Mouse (Mus musculus): ENCODE data around the gene Cdc34. TPM values are rescaled to one million over a fixed set of nuclear protein-coding genes. Genes with fewer than 3 reads are reported as not detected.
A peak's percentile ranks its signal among the peaks of the same experiment; 100 is the strongest.

The Cdc34 gene
- polyA plus RNA-seq, 1 experiment = 74.9 TPM

GRCm38 (mm10) chr10:79704065-79704969 is 22.3 kb downstream of the Cdc34 start, which contains the start of gene Bsg:
TSS of gene Bsg (plus strand) at chr10:79704491.
- H3K4me1 ChIP-seq (ENCODE audit: control insufficient read depth, insufficient read depth, low read length) = peaks cover 15% of the 10 kb centered on the region

GRCm38 (mm10) chr10:79704970-79705360 is 23.0 kb downstream of the Cdc34 start:
- peak overlapping the region; percentile 76 for H3K4me3 ChIP-seq (ENCODE audit: insufficient read depth, low read length)
- no peak for TF ChIP-seq POLR2A (IDR thresholded peaks at IDR 0.05; ENCODE audit: borderline replicate concordance, low read depth, low read length)
- TF ChIP-seq CTCF (IDR thresholded peaks at IDR 0.05; ENCODE audit: low read depth, low read length) = no peak
- peaks cover 15% of the 10 kb centered on the region for H3K4me1 ChIP-seq (ENCODE audit: control insufficient read depth, insufficient read depth, low read length)
- no peak overlapping the region for H3K27ac ChIP-seq (ENCODE audit: insufficient read depth, low read depth, low read length)

More at GRCm38 (mm10) chr10:79704065-79704969, 22.3 kb downstream of the Cdc34 start, which contains the start of gene Bsg:
- H3K27ac ChIP-seq (ENCODE audit: insufficient read depth, low read depth, low read length) = peak within 1 kb of the TSS; percentile 60
- TF ChIP-seq POLR2A (IDR thresholded peaks at IDR 0.05; ENCODE audit: borderline replicate concordance, low read depth, low read length) (peak; percentile 92), CTCF (IDR thresholded peaks at IDR 0.05; ENCODE audit: low read depth, low read length) (no peak)
- H3K4me3 ChIP-seq (ENCODE audit: insufficient read depth, low read length) = peak within 1 kb of the TSS; percentile 76

DNA sequence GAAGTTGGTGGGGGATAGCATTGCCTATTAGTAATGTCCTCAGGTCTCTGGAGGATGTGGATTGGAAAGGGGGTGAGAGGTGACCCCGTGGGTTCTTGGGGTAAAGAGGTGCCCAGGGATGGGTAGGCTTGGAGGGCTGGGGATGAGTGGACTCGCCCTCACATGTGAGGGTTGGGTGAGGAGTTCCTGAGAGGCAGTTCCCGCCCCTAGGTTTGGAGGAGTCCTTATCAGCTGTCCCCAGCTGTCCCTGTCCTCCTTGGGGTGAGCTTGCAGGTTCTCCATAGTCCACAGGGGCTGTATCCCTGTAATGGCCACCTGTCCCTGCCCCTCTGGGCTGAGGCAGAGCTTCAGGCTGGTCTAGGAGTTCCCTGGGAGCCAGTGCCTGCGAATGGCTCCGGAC is 24.0 kb downstream of the Cdc34 start:
- Histone ChIP-seq H3K4me1 (ENCODE audit: control insufficient read depth, insufficient read depth, low read length) (peaks cover 15% of the 10 kb centered on the region), H3K4me3 (ENCODE audit: insufficient read depth, low read length) (peak overlapping the region; percentile 76; the same call in 1 of the 2 replicates), H3K27ac (ENCODE audit: insufficient read depth, low read depth, low read length) (no peak overlapping the region)
- TF ChIP-seq CTCF (IDR thresholded peaks at IDR 0.05; ENCODE audit: low read depth, low read length) (no peak), POLR2A (IDR thresholded peaks at IDR 0.05; ENCODE audit: borderline replicate concordance, low read depth, low read length) (no peak)

- H3K4me3 ChIP-seq (ENCODE audit: insufficient read depth, low read length) = no peak overlapping the region
- H3K27ac ChIP-seq (ENCODE audit: insufficient read depth, low read depth, low read length) = no peak overlapping the region
- TF ChIP-seq POLR2A (IDR thresholded peaks at IDR 0.05; ENCODE audit: borderline replicate concordance, low read depth, low read length) = no peak
- no peak for TF ChIP-seq CTCF (IDR thresholded peaks at IDR 0.05; ENCODE audit: low read depth, low read length)
- peaks cover 15% of the 10 kb centered on the region for H3K4me1 ChIP-seq (ENCODE audit: control insufficient read depth, insufficient read depth, low read length)
Observed at GRCm38 (mm10) chr10:79706406-79707094, 24.6 kb downstream of the Cdc34 start.

DNA sequence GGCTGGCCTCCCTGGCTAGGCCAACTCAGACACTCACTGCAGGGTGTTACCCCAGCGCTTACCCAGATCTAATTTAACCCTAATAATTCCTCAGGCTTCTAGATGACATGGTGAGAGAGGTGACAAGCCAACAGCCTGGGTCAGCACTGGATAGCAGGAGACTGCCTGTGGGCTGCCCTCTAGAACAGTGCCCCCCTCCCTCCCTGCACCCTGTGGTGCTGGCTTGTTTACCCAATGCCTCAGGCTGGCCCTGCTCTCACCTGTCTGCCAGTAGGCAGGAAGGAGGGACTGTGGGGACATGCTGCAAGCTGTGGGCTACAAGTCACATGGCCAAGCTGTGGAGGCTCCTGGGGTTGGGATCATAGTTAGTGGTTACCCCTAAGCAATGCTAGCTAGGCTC is 25.2 kb downstream of the Cdc34 start:
- Histone ChIP-seq H3K4me3 (ENCODE audit: insufficient read depth, low read length) (no peak overlapping the region), H3K4me1 (ENCODE audit: control insufficient read depth, insufficient read depth, low read length) (peaks cover 15% of the 10 kb centered on the region), H3K27ac (ENCODE audit: insufficient read depth, low read depth, low read length) (no peak overlapping the region)
- TF ChIP-seq POLR2A (IDR thresholded peaks at IDR 0.05; ENCODE audit: borderline replicate concordance, low read depth, low read length) (no peak), CTCF (IDR thresholded peaks at IDR 0.05; ENCODE audit: low read depth, low read length) (no peak)

DNA sequence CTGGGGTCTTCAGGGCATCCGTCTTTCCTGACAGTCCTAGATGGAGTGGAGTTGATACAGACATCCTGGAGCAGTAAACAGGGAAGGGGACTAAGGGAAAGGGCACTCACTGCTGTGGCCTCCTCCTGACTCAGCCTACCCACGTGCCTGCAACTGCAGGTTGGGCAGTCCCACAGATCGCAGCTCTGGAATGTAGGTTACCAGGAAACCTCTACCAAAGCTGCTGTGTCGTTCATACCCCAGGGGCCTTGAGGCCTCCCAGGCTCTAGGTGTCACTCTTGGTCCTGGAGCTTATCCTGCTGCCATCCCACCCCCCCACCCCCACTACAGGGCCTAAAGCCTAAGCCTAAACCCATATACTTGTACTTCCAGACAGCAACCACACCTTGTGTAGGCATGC is 25.8 kb downstream of the Cdc34 start:
- TF ChIP-seq CTCF (IDR thresholded peaks at IDR 0.05; ENCODE audit: low read depth, low read length) (no peak), POLR2A (IDR thresholded peaks at IDR 0.05; ENCODE audit: borderline replicate concordance, low read depth, low read length) (no peak)
- peaks cover 15% of the 10 kb centered on the region for H3K4me1 ChIP-seq (ENCODE audit: control insufficient read depth, insufficient read depth, low read length)
- no peak overlapping the region for H3K27ac ChIP-seq (ENCODE audit: insufficient read depth, low read depth, low read length)
- no peak overlapping the region for H3K4me3 ChIP-seq (ENCODE audit: insufficient read depth, low read length)

DNA sequence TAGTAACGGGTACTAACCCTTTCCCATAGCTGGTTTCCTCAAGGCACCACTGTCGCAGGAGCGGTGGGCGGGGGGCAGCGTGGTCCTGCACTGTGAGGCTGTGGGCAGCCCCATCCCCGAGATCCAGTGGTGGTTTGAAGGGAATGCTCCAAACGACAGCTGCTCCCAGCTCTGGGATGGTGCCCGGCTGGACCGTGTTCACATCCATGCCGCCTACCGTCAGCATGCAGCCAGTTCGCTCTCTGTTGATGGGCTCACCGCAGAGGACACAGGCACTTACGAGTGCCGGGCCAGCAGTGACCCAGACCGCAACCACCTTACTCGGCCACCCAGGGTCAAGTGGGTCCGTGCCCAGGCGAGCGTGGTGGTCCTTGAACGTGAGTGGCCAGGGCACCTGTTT is 26.7 kb downstream of the Cdc34 start:
- H3K27ac ChIP-seq (ENCODE audit: insufficient read depth, low read depth, low read length) = no peak overlapping the region
- H3K4me1 ChIP-seq (ENCODE audit: control insufficient read depth, insufficient read depth, low read length) = peaks cover 15% of the 10 kb centered on the region
- TF ChIP-seq POLR2A (IDR thresholded peaks at IDR 0.05; ENCODE audit: borderline replicate concordance, low read depth, low read length) = no peak
- TF ChIP-seq CTCF (IDR thresholded peaks at IDR 0.05; ENCODE audit: low read depth, low read length) = no peak
- H3K4me3 ChIP-seq (ENCODE audit: insufficient read depth, low read length) = no peak overlapping the region

GRCm38 (mm10) chr10:79709307-79709706 is 27.3 kb downstream of the Cdc34 start:
- Histone ChIP-seq H3K27ac (ENCODE audit: insufficient read depth, low read depth, low read length) (no peak overlapping the region), H3K4me3 (ENCODE audit: insufficient read depth, low read length) (no peak overlapping the region), H3K4me1 (ENCODE audit: control insufficient read depth, insufficient read depth, low read length) (peaks cover 13% of the 10 kb centered on the region)
- no peak for TF ChIP-seq CTCF (IDR thresholded peaks at IDR 0.05; ENCODE audit: low read depth, low read length)
- no peak for TF ChIP-seq POLR2A (IDR thresholded peaks at IDR 0.05; ENCODE audit: borderline replicate concordance, low read depth, low read length)

- no peak overlapping the region for H3K27ac ChIP-seq (ENCODE audit: insufficient read depth, low read depth, low read length)
- no peaks in the 10 kb centered on the region for H3K4me1 ChIP-seq (ENCODE audit: control insufficient read depth, insufficient read depth, low read length)
- H3K4me3 ChIP-seq (ENCODE audit: insufficient read depth, low read length) = no peak overlapping the region
- no peak for TF ChIP-seq POLR2A (IDR thresholded peaks at IDR 0.05; ENCODE audit: borderline replicate concordance, low read depth, low read length)
- TF ChIP-seq CTCF (IDR thresholded peaks at IDR 0.05; ENCODE audit: low read depth, low read length) = no peak
Observed at GRCm38 (mm10) chr10:79712029-79712428, 30.0 kb downstream of the Cdc34 start.

Data from bone marrow macrophage, adult 2 months (primary cell).